Mouse (Mus musculus): ENCODE measurements at regions not wholly inside any gene's neighbourhood (a gene's known extent, or its start where the extent isn't known, plus 50 kb on each side); places are given as distances from the start of the nearest gene placed in this dataset.

GRCm38 (mm10) chr15:38420784-38421183 is 995.4 kb downstream of the 4930447A16Rik start:
- no peak for TF ChIP-seq CTCF (IDR thresholded peaks at IDR 0.05; ENCODE audit: borderline replicate concordance, extremely low read depth, insufficient read depth, insufficient read length)
- TF ChIP-seq POLR2A (IDR thresholded peaks at IDR 0.05; ENCODE audit: borderline replicate concordance, extremely low read depth, insufficient read depth, insufficient read length, poor library complexity, severe bottlenecking), result no peak

All from brain, embryonic 14.5 days (tissue).